Mouse (Mus musculus): ENCODE data around the gene Cdk16.

The Cdk16 gene

DNA sequence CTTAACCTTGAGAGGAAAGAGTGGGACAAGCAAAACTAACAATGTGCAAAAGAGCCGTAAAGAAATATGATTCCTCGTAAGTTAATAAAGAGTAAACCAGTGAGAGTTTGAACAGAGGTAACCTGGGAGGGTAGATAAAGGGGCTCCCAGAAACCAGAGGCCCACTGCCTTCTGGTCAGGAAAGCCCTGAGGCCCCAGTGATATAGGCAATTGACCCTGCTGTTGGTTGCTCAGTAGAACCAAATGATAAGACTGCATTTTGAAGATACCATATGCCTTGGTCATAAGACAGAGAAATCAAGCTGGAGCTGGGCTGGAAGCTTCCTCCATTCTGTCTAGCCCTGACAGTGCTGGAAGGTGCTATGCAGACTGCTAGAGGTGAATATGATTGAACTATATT, 61.1 kb downstream of the Cdk16 start:
- intact Hi-C loops (cut with DNase I) = no loop called here
